Mouse (Mus musculus): ENCODE results near the gene Prkcb. TPM values are rescaled to one million over a fixed set of nuclear protein-coding genes. Genes with fewer than 3 reads are reported as not detected.

Prkcb gene
- polyA plus RNA-seq, 1 experiment = 767 TPM

DNA sequence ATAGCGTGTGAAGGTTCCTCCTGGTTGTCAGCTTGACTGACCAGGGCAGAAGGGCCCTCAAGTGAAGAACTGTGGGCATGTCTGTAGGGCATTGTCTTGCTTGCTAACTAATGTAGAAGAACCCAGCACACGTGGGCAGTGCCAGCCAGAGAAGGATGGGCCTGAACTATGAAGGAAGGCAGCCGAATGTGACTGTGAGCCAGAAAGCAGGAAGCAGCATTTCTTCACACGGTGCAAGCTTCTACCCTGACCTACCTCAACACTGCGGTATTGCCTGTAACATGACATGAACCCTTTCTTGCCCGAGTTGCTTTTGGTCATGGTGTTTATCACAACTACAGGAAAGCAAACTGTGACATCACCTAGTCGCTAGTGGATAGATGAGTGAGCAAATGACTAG, 113.5 kb downstream of the Prkcb start:
- H3K27ac ChIP-seq (ENCODE audit: insufficient read depth, low read length) = no peak overlapping the region
- peaks cover 21% of the 10 kb centered on the region for H3K4me1 ChIP-seq (ENCODE audit: control insufficient read depth, insufficient read depth, low read length)
- TF ChIP-seq POLR2A (IDR thresholded peaks at IDR 0.05; ENCODE audit: extremely low read depth, insufficient read depth, low read length) (no peak), CTCF (IDR thresholded peaks at IDR 0.05; ENCODE audit: extremely low read depth, insufficient read depth, low read length) (no peak)
- no peak overlapping the region for H3K4me3 ChIP-seq (ENCODE audit: insufficient read depth, low read length)

DNA sequence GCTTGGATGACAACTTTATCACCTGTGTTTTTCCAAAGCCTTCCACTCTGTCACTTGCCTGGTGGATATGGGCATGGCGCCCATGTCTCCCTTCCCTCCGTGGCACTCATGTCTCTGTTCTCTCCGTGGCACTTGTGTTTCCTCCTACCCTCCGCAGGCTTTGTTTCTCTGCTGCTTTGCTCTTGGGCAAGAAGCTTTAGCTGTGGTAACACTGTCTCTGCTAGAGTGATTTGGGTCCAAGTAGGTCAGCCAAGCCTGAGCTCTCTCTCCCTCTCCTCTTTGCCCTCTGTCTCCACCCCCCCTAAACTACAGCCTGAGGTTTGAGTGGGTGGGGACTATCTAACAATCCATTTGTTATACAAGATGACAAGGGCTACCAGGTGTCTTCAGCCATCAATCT, 114.8 kb downstream of the Prkcb start:
- Histone ChIP-seq H3K27ac (ENCODE audit: insufficient read depth, low read length) (no peak overlapping the region), H3K4me1 (ENCODE audit: control insufficient read depth, insufficient read depth, low read length) (peaks cover 22% of the 10 kb centered on the region), H3K4me3 (ENCODE audit: insufficient read depth, low read length) (no peak overlapping the region)
- TF ChIP-seq POLR2A (IDR thresholded peaks at IDR 0.05; ENCODE audit: extremely low read depth, insufficient read depth, low read length) (no peak), CTCF (IDR thresholded peaks at IDR 0.05; ENCODE audit: extremely low read depth, insufficient read depth, low read length) (no peak)

DNA sequence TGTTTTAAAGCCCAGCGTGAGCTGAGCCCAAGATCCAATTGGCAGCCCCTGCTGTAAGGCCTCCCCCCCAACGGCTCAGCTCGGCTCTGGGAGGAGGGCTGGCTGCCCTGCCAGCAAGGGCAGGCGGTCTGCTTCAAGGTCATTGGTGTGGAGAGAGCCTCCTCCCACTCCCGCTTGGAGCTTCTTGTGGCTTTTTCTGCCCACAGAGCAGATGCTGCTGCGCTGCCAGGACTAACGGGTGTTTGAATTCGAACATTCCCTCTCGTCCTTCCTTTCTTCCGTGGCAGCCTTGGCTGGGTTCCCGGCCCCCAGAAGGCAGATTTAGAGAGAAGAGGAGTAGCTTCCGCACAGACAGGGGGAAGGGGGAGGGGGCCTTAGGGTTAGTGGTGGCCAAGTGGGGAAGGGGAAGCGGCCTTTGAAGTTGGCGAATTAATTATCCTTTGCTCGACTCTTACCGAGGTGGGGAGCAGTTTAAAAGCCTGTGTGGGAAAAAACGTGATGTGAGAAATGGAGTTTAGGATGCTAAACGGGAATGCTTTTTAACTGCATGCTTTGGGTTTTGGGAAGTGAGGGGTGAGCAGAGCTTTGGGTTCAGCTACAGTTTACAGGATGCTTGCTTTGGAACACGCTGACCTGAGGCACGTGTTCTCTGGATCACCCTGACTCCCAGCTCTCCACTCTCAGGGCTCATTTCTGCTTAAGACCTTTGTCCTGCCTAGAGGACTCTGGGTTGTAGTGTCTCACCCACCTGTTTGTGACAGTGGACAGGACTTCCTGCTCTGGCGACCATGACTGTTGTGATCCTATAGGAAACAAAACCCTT, 116.2 kb downstream of the Prkcb start:
- TF ChIP-seq CTCF (IDR thresholded peaks at IDR 0.05; ENCODE audit: extremely low read depth, insufficient read depth, low read length) (no peak), POLR2A (IDR thresholded peaks at IDR 0.05; ENCODE audit: extremely low read depth, insufficient read depth, low read length) (no peak)
- H3K4me3 ChIP-seq (ENCODE audit: insufficient read depth, low read length) = no peak overlapping the region
- H3K27ac ChIP-seq (ENCODE audit: insufficient read depth, low read length) = peak overlapping the region; percentile 84
- H3K4me1 ChIP-seq (ENCODE audit: control insufficient read depth, insufficient read depth, low read length) = peaks cover 22% of the 10 kb centered on the region

DNA sequence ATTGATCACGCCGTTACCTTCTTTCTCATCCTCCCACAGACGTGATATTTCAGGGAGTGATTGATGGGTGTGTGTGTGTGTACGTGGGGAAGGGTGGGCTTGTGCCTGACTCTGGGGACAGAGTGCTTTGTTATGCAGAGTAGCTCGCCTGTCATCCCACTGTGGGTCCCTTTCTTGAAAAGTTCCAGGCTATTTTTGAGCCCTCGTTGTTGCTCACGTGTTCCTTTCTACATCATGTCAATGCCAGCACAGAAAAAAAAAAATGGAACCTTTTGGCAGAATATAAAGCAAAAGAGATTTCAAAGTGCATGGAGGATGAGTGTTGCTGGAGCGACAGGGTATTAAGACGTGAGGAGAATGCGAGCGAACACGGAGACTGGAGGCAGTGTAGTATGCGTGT, 118.1 kb downstream of the Prkcb start:
- Histone ChIP-seq H3K4me1 (ENCODE audit: control insufficient read depth, insufficient read depth, low read length) (peaks cover 22% of the 10 kb centered on the region), H3K4me3 (ENCODE audit: insufficient read depth, low read length) (no peak overlapping the region), H3K27ac (ENCODE audit: insufficient read depth, low read length) (peak overlapping the region; percentile 20; the same call in 1 of the 2 replicates)
- TF ChIP-seq POLR2A (IDR thresholded peaks at IDR 0.05; ENCODE audit: extremely low read depth, insufficient read depth, low read length) (no peak), CTCF (IDR thresholded peaks at IDR 0.05; ENCODE audit: extremely low read depth, insufficient read depth, low read length) (no peak)

DNA sequence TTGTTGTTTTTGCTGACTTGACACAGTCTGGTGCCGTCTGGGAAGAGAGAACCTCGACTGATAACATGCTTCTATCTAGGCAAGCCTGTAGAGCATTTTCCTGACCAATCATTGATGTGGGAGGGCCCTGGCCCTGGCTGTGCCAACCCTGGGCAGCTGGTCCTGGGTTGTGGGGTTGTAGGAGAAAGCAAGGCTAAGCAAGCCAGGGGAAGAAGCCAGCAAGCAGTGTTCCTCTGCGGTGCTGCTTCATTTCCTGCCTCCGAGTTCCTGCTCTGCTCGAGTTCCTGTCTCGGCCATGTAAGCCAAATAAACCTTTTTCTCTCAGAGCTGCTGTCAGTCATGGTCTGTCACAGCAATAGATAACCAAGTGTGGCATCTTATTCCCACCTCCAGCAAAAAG, 121.4 kb downstream of the Prkcb start:
- no peak overlapping the region for H3K27ac ChIP-seq (ENCODE audit: insufficient read depth, low read length)
- peaks cover 9% of the 10 kb centered on the region for H3K4me1 ChIP-seq (ENCODE audit: control insufficient read depth, insufficient read depth, low read length)
- TF ChIP-seq POLR2A (IDR thresholded peaks at IDR 0.05; ENCODE audit: extremely low read depth, insufficient read depth, low read length) (no peak), CTCF (IDR thresholded peaks at IDR 0.05; ENCODE audit: extremely low read depth, insufficient read depth, low read length) (no peak)
- H3K4me3 ChIP-seq (ENCODE audit: insufficient read depth, low read length) = no peak overlapping the region

DNA sequence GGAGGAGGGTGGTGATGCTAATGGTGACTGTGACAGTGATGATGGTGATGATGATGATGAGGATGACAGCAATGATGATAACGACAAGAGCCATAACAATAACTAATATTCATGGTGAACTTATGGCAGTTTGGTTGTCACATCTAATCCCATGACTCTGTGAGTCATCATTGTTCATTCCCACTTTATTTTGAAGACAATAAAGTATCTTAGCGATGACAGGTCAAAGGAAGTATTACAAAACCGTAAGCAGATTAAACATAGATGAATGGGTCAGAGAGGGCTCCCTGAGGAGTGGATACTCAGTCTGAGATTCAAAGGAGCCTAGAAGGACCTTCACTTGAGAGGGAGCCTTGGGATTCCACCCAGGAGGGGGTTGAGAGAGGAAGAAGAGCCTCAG, 122.3 kb downstream of the Prkcb start:
- no peak overlapping the region for H3K4me3 ChIP-seq (ENCODE audit: insufficient read depth, low read length)
- H3K27ac ChIP-seq (ENCODE audit: insufficient read depth, low read length) = no peak overlapping the region
- no peak for TF ChIP-seq POLR2A (IDR thresholded peaks at IDR 0.05; ENCODE audit: extremely low read depth, insufficient read depth, low read length)
- no peak for TF ChIP-seq CTCF (IDR thresholded peaks at IDR 0.05; ENCODE audit: extremely low read depth, insufficient read depth, low read length)
- peaks cover 8% of the 10 kb centered on the region for H3K4me1 ChIP-seq (ENCODE audit: control insufficient read depth, insufficient read depth, low read length)

DNA sequence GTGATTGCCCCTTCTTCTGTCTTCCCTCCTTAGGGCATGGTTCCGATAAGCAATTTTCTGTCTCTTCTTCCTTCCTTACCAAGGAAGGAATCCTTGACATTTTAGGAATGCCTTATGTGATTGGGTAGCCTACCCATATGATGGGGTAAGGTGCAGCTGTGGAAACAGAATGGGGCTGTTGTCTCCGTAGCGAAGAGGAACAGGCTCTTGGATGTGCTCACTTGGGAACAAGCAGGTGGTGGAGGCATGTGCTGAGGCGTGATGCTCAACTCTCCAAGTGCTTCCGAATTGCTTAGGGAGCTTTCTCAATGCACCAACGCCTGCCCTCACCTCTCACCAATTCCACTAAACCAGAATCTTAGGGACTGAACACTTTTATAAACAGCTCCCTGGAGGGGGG, 124.7 kb downstream of the Prkcb start:
- TF ChIP-seq POLR2A (IDR thresholded peaks at IDR 0.05; ENCODE audit: extremely low read depth, insufficient read depth, low read length) (no peak), CTCF (IDR thresholded peaks at IDR 0.05; ENCODE audit: extremely low read depth, insufficient read depth, low read length) (no peak)
- Histone ChIP-seq H3K4me3 (ENCODE audit: insufficient read depth, low read length) (no peak overlapping the region), H3K27ac (ENCODE audit: insufficient read depth, low read length) (no peak overlapping the region), H3K4me1 (ENCODE audit: control insufficient read depth, insufficient read depth, low read length) (peaks cover 7% of the 10 kb centered on the region)

DNA sequence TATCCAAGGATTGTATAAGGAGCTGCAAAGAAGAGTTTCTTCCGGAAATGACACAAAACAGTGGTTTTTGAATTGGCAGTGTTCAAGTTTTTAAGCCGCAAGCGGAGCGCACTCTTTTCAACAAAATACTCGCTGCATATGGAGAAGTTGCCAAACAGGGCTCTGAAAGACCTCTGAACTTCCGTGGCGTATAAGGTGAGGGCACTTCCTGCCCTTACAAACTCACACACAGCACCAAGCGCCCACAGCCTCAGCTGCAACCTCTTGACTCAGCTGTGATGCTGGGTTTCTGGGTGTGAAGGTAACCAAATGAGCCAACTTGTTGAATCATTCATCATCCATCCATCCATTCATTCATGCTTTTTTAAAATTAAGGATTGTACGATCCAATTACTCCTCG, 125.6 kb downstream of the Prkcb start:
- Histone ChIP-seq H3K4me3 (ENCODE audit: insufficient read depth, low read length) (no peak overlapping the region), H3K27ac (ENCODE audit: insufficient read depth, low read length) (no peak overlapping the region), H3K4me1 (ENCODE audit: control insufficient read depth, insufficient read depth, low read length) (peaks cover 12% of the 10 kb centered on the region)
- TF ChIP-seq CTCF (IDR thresholded peaks at IDR 0.05; ENCODE audit: extremely low read depth, insufficient read depth, low read length) (no peak), POLR2A (IDR thresholded peaks at IDR 0.05; ENCODE audit: extremely low read depth, insufficient read depth, low read length) (no peak)

DNA sequence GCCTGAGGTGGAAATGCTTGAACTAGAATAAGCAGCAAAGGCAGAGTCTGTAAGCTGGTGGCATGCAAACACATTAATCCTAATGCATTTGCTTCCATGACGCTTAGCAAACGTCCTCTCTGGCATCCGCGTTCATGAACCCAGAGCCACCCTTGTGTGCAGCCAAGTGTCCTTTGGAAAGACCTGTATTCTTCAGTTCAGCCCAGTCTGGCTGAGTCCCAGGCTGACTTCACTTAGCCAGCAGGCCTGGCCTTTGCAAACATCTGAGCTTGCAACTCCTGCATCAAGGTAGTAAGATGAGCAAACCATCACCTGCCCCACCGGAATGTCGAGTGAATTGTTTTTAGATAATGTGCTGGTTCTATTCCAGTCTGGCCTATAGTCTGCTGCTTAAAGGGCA, 126.1 kb downstream of the Prkcb start:
- Histone ChIP-seq H3K4me1 (ENCODE audit: control insufficient read depth, insufficient read depth, low read length) (peaks cover 12% of the 10 kb centered on the region), H3K4me3 (ENCODE audit: insufficient read depth, low read length) (no peak overlapping the region), H3K27ac (ENCODE audit: insufficient read depth, low read length) (no peak overlapping the region)
- TF ChIP-seq POLR2A (IDR thresholded peaks at IDR 0.05; ENCODE audit: extremely low read depth, insufficient read depth, low read length) = no peak
- no peak for TF ChIP-seq CTCF (IDR thresholded peaks at IDR 0.05; ENCODE audit: extremely low read depth, insufficient read depth, low read length)

DNA sequence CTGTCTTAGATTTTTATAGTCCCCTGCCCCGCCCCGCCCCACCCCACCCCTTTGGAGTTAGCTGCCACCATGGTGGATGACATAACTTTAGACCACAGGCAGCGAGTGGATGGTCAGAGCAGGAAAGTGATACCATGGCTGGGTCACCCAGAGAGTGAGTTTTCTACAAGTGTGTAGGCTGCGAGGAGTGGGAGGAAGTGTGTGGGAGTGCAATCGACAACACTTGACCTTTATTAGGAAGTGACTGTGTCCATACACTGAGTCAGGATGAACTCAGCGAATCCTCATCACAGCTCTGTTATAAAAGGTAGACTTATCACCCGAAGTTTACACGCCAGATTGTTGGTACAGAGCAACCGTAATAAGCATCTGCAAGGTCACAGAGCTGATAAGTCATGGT, 126.8 kb downstream of the Prkcb start:
- H3K4me1 ChIP-seq (ENCODE audit: control insufficient read depth, insufficient read depth, low read length) = peaks cover 12% of the 10 kb centered on the region
- no peak overlapping the region for H3K4me3 ChIP-seq (ENCODE audit: insufficient read depth, low read length)
- peak overlapping the region; percentile 19; the same call in 1 of the 2 replicates for H3K27ac ChIP-seq (ENCODE audit: insufficient read depth, low read length)
- TF ChIP-seq CTCF (IDR thresholded peaks at IDR 0.05; ENCODE audit: extremely low read depth, insufficient read depth, low read length) (no peak), POLR2A (IDR thresholded peaks at IDR 0.05; ENCODE audit: extremely low read depth, insufficient read depth, low read length) (no peak)

All from cortical plate, adult 2 months (tissue).